Mouse (Mus musculus) heart, embryonic 15.5 days (tissue): ENCODE results near the gene Pign. TPM values are rescaled to one million over a fixed set of nuclear protein-coding genes. Genes with fewer than 3 reads are reported as not detected.

Experiments used
- ATAC-seq: fragments of 200-750 bp; cut with Nextera tagmentation; replicated peaks from 2 replicates; pipeline ENCODE4 v1.8.0; 2017; ENCODE audit warnings: low read depth, moderate TSS enrichment; ENCODE audit not compliant: insufficient number of reproducible peaks, insufficient read depth, low FRiP score
- H3K27ac ChIP-seq: fragments of 300-500 bp; sonication (generic); 2 replicates; pipeline ENCODE4 v1.5.1; 2015; ENCODE audit warnings: mild to moderate bottlenecking, inconsistent platforms
- H3K27me3 ChIP-seq: fragments of 300-500 bp; sonication (generic); 2 replicates; pipeline ENCODE4 v1.6.1; 2015; ENCODE audit warnings: inconsistent platforms
- H3K36me3 ChIP-seq: fragments of 300-500 bp; sonication (generic); 2 replicates; pipeline ENCODE4 v1.6.1; 2015; ENCODE audit warnings: mild to moderate bottlenecking, inconsistent platforms
- H3K4me1 ChIP-seq: fragments of 300-500 bp; sonication (generic); replicated peaks from 2 replicates; pipeline ENCODE4 v1.6.1; 2015; ENCODE audit warnings: inconsistent platforms
- H3K4me2 ChIP-seq: fragments of 300-500 bp; sonication (generic); 2 replicates; pipeline ENCODE4 v1.6.1; 2015; ENCODE audit warnings: inconsistent platforms, mild to moderate bottlenecking, moderate library complexity
- H3K4me3 ChIP-seq: fragments of 300-500 bp; sonication (generic); 2 replicates; pipeline ENCODE4 v1.5.1; 2015; ENCODE audit warnings: mild to moderate bottlenecking, inconsistent platforms
- H3K9ac ChIP-seq: fragments of 300-500 bp; sonication (generic); 2 replicates; pipeline ENCODE4 v1.6.1; 2015; ENCODE audit warnings: mild to moderate bottlenecking, inconsistent platforms
- H3K9me3 ChIP-seq: fragments of 300-500 bp; sonication (generic); replicated peaks from 2 replicates; pipeline ENCODE4 v1.6.1; 2016; ENCODE audit warnings: inconsistent platforms
- WGBS: fragments of 180-500 bp; shearing (Covaris S2); methylation state at CpG from one replicate; pipeline ENCODE4 v1.1.7; 2015; ENCODE audit warnings: mixed read lengths; 5-methylcytosine and 5-hydroxymethylcytosine counted together
- polyA plus RNA-seq: library from polyadenylated mRNA; unstranded; fragments of >200 nt; fragmentation: Nextera tagmentation; extraction: Ambion mirVana; gene quantifications from 2 replicates; pipeline ENCODE4 v1.2.1, GENCODE M21; 2015

Gene Pign
- polyA plus RNA-seq, 1 experiment from 2014 or later: 10.9 TPM

- Histone ChIP-seq H3K9me3 (no peaks in the 10 kb centered on the region), H3K9ac (no peak overlapping the region), H3K4me2 (no peak overlapping the region), H3K27ac (no peak overlapping the region), H3K4me1 (no peaks in the 10 kb centered on the region), H3K36me3 (peaks cover 13% of the 10 kb centered on the region; the same call in 1 of the 2 replicates), H3K27me3 (no peaks in the 10 kb centered on the region), H3K4me3 (no peak overlapping the region)
- 88% methylated on average over 2 of the region's 2 CpGs for WGBS
- ATAC-seq: no peak
These were observed 99.7 kb downstream of the Pign start for GRCm38 (mm10) chr1:105563821-105564220.

DNA sequence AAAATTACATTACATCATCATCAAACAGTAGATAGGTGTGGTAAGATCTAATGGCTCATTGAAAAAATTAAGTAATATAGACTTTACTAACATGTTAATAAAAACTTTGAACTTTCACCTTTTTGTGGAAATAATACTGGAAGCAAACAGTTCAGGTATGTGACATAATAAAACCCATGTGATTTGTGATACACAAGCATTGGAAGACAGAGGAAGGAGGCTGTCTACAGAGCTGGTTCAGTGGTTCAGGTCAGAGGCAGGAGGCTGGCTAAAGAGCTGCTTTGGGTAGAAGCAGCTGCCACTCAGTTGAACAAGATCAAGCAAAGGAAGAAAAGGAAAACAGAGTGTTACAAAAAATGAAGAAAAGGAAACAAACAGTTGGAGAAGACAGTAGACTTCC is 107.4 kb downstream of the Pign start:
- Histone ChIP-seq H3K4me3 (no peak overlapping the region), H3K27me3 (no peaks in the 10 kb centered on the region), H3K4me1 (no peaks in the 10 kb centered on the region), H3K9ac (no peak overlapping the region), H3K9me3 (no peaks in the 10 kb centered on the region), H3K4me2 (no peak overlapping the region), H3K36me3 (no peaks in the 10 kb centered on the region; the same call in 1 of the 2 replicates), H3K27ac (no peak overlapping the region)
- ATAC-seq: no peak

DNA sequence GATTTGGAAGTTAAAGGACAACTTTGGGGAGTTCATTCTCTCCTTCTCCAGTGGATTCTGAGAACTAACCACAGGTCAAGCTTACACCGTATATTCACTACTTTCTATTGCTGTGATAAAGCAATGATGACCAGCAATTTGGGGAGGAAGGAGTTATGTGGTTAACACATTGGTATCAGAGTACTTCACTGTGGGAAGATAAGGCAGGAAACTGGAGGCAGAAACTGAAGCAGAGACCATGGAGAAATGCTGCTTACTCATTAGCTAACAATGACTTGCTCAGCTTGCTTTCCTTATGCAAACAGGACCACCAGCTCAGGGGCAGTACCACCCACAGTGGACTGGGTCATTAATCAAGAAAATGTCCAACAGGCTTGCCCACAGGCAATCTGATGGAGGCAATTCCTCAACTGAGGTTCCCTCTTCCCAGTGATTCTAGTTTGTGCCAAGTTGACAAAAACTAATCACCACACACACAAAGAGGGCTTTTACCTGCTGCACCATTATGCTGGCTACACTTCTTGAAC is 108.2 kb downstream of the Pign start:
- Histone ChIP-seq H3K36me3 (no peaks in the 10 kb centered on the region; the same call in 1 of the 2 replicates), H3K9me3 (no peaks in the 10 kb centered on the region), H3K4me3 (no peak overlapping the region), H3K27me3 (no peaks in the 10 kb centered on the region), H3K4me1 (no peaks in the 10 kb centered on the region), H3K27ac (no peak overlapping the region), H3K4me2 (no peak overlapping the region), H3K9ac (no peak overlapping the region)
- ATAC-seq: no peak
- 39% methylated on average over 1 of the region's 1 CpGs for WGBS

GRCm38 (mm10) chr1:105553130-105553529 is 110.3 kb downstream of the Pign start:
- 91% methylated on average over 3 of the region's 3 CpGs for WGBS
- no peaks in the 10 kb centered on the region for H3K27me3 ChIP-seq

DNA sequence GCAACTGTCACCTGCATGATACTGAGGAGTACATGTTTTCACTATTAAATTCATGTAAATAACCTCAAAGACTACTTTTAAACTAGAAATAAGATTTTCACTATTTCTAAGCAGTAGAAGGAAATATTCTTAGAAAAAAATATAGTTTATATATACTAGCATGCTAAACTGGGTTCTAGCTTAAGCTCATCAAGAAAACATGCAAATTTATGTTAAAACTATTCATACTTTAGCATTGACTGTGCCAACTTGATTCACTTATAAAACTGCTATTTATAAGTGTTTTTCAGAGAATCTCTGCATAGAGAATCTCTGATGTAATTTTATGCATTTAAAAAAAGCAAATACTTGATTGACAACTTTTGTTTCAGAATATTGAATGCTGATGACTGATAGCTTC is 113.3 kb downstream of the Pign start:
- Histone ChIP-seq H3K4me3 (no peak overlapping the region), H3K36me3 (no peaks in the 10 kb centered on the region), H3K9ac (no peak overlapping the region), H3K9me3 (no peaks in the 10 kb centered on the region), H3K4me1 (no peaks in the 10 kb centered on the region), H3K27me3 (no peaks in the 10 kb centered on the region), H3K4me2 (no peak overlapping the region), H3K27ac (no peak overlapping the region)
- no peak for ATAC-seq

More at GRCm38 (mm10) chr1:105553130-105553529, 110.3 kb downstream of the Pign start:
- no peak overlapping the region for H3K9ac ChIP-seq
- H3K36me3 ChIP-seq: no peaks in the 10 kb centered on the region
- H3K4me3 ChIP-seq: no peak overlapping the region
- H3K4me2 ChIP-seq: no peak overlapping the region
- no peak overlapping the region for H3K27ac ChIP-seq
- H3K4me1 ChIP-seq: no peaks in the 10 kb centered on the region
- H3K9me3 ChIP-seq: no peaks in the 10 kb centered on the region
- no peak for ATAC-seq

GRCm38 (mm10) chr1:105549648-105550047 is 113.8 kb downstream of the Pign start:
- WGBS: 87% methylated on average over 4 of the region's 4 CpGs
- Histone ChIP-seq H3K27me3 (no peaks in the 10 kb centered on the region), H3K36me3 (no peaks in the 10 kb centered on the region), H3K4me3 (no peak overlapping the region), H3K4me1 (no peaks in the 10 kb centered on the region), H3K4me2 (no peak overlapping the region), H3K9me3 (no peaks in the 10 kb centered on the region), H3K27ac (no peak overlapping the region), H3K9ac (no peak overlapping the region)
- no peak for ATAC-seq

- peaks cover 32% of the 10 kb centered on the region for H3K36me3 ChIP-seq
- WGBS: 87% methylated on average over 1 of the region's 1 CpGs
- no peak for ATAC-seq
- H3K27ac ChIP-seq: no peak overlapping the region
- no peak overlapping the region for H3K9ac ChIP-seq
- H3K4me2 ChIP-seq: no peak overlapping the region
- H3K4me1 ChIP-seq: no peaks in the 10 kb centered on the region
- H3K27me3 ChIP-seq: no peaks in the 10 kb centered on the region
- H3K9me3 ChIP-seq: no peaks in the 10 kb centered on the region
- no peak overlapping the region for H3K4me3 ChIP-seq
These were observed 120.4 kb downstream of the Pign start for GRCm38 (mm10) chr1:105543051-105543450.

DNA sequence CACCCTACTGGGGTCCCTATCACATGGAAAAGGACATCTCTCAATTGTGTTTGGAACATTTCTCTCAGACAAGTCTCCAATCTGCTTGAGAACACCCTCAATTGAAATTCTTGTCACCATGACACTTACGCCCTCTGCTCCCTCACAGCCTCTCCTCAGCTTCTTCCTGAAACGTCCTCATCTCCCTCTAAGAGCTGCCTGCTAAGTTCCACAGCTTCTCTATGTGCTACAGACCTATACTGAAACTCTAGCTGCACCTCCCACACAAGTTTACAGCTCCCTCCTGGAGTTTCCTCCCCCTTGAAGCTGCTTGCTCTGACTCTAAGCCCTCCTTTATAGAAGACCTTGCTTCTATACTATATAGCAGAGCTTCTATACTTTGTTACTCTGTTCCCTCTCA is 139.7 kb downstream of the Pign start:
- WGBS: 55% methylated on average over 2 of the region's 2 CpGs
- no peaks in the 10 kb centered on the region for H3K4me1 ChIP-seq
- H3K4me2 ChIP-seq: no peak overlapping the region
- H3K9me3 ChIP-seq: no peaks in the 10 kb centered on the region
- no peak overlapping the region for H3K4me3 ChIP-seq
- H3K36me3 ChIP-seq: no peaks in the 10 kb centered on the region
- no peak overlapping the region for H3K27ac ChIP-seq
- no peak for ATAC-seq
- H3K9ac ChIP-seq: no peak overlapping the region
- H3K27me3 ChIP-seq: no peaks in the 10 kb centered on the region

DNA sequence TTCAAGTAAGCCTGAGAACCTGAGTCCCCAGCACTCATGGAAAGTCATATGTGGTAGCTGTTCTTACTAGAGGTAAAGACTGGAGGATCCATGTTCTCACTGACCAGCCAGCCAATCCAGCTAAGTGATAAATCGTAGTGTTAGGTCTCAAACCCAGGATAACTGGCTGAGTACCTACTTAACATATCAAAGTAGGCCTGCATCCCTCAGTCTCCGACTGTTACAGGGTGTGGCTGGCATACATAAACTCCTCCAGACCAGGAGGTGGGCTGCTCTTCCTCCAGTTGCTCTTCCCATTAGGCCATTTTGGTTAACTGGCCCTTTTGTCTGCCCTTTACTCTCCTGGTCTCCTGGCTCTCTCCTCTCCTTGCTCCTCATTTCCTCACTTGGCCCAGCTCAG is 141.2 kb downstream of the Pign start:
- WGBS: 63% methylated on average over 2 of the region's 2 CpGs
- Histone ChIP-seq H3K4me3 (no peak overlapping the region), H3K9me3 (no peaks in the 10 kb centered on the region), H3K4me1 (no peaks in the 10 kb centered on the region), H3K36me3 (no peaks in the 10 kb centered on the region), H3K4me2 (no peak overlapping the region), H3K27ac (no peak overlapping the region), H3K27me3 (no peaks in the 10 kb centered on the region), H3K9ac (no peak overlapping the region)
- ATAC-seq: no peak

DNA sequence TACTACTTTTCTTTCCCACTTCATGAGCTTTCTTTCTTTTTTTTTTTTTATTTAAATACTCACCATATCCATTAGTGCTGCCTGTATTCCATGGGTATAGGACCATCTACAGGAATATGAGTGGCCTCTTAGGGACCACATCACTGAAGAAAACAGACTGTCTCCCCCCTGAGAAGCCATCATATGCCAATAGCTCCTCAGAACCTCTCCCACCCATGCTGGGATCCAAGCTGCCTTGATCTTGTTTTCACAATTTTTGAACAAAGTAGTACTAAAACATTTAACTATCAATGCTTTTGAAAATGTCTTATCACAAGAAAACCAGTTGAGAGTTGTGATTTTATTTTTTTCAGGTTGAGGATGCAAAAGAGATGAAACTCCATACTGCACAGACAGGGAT is 145.4 kb downstream of the Pign start:
- Histone ChIP-seq H3K4me3 (no peak overlapping the region), H3K27me3 (no peaks in the 10 kb centered on the region), H3K9me3 (no peaks in the 10 kb centered on the region), H3K4me1 (no peaks in the 10 kb centered on the region), H3K27ac (no peak overlapping the region), H3K36me3 (no peaks in the 10 kb centered on the region), H3K9ac (no peak overlapping the region), H3K4me2 (no peak overlapping the region)
- ATAC-seq: no peak

DNA sequence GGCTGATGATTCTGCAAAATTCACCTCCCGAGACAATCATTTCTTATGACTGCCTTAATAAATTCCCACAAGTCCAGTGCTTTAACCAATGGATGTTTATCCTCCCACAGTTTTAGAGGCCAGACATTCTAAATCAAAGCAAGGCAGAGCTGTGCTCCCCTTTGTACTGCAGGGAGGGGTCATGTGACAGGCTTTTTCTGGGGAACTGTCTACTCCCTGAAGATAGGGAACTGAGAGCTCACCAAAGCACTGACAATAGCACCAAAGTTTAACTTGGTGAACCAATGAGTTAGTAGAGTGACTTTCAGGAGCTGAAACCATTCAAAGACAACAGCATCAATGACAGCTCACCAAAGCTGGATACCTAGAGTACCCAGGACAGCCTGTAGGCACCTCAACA is 156.4 kb downstream of the Pign start:
- 82% methylated on average over 1 of the region's 1 CpGs for WGBS
- Histone ChIP-seq H3K4me3 (no peak overlapping the region), H3K9me3 (no peaks in the 10 kb centered on the region), H3K36me3 (no peaks in the 10 kb centered on the region), H3K27me3 (no peaks in the 10 kb centered on the region), H3K27ac (no peak overlapping the region), H3K4me1 (no peaks in the 10 kb centered on the region), H3K4me2 (no peak overlapping the region), H3K9ac (no peak overlapping the region)
- no peak for ATAC-seq

- no peaks in the 10 kb centered on the region for H3K9me3 ChIP-seq
- ATAC-seq: no peak
- no peak overlapping the region for H3K27ac ChIP-seq
- no peak overlapping the region for H3K4me3 ChIP-seq
- H3K36me3 ChIP-seq: no peaks in the 10 kb centered on the region
- H3K9ac ChIP-seq: no peak overlapping the region
- H3K27me3 ChIP-seq: no peaks in the 10 kb centered on the region
- no peaks in the 10 kb centered on the region for H3K4me1 ChIP-seq
- H3K4me2 ChIP-seq: no peak overlapping the region
- 79% methylated on average over 5 of the region's 5 CpGs for WGBS
These were observed 170.9 kb downstream of the Pign start for GRCm38 (mm10) chr1:105492626-105493025.
